Mouse (Mus musculus) frontal cortex, postnatal 14 days (tissue): ENCODE data around the gene Esrrg.

Experiments used
- DNase-seq, 2 experiments: peaks; one replicate each; pipeline ENCODE4 v3.0.0; 2022; ENCODE audit warnings: low spot score in 2 of 2

Esrrg gene

GRCm38 (mm10) chr1:187907871-187908270 is 299.3 kb downstream of the Esrrg start:
- no peak for DNase-seq

GRCm38 (mm10) chr1:187910718-187911117 is 302.1 kb downstream of the Esrrg start:
- peak in 1 of 2 experiments; percentile 10 for DNase-seq

- DNase-seq, result no peak
Observed at GRCm38 (mm10) chr1:187911201-187911600, 302.6 kb downstream of the Esrrg start.

GRCm38 (mm10) chr1:187918303-187918702 is 309.7 kb downstream of the Esrrg start:
- DNase-seq, result no peak

GRCm38 (mm10) chr1:187918939-187919338 is 310.3 kb downstream of the Esrrg start:
- no peak for DNase-seq

GRCm38 (mm10) chr1:187920156-187920777 is 311.7 kb downstream of the Esrrg start:
- DNase-seq, result no peak

- no peak for DNase-seq
Observed at GRCm38 (mm10) chr1:187931146-187931545, 322.6 kb downstream of the Esrrg start.

- no peak for DNase-seq
Observed at GRCm38 (mm10) chr1:187938652-187939051, 330.1 kb downstream of the Esrrg start.

GRCm38 (mm10) chr1:187939078-187939477 is 330.5 kb downstream of the Esrrg start:
- DNase-seq, result no peak

GRCm38 (mm10) chr1:187951506-187951905 is 342.9 kb downstream of the Esrrg start:
- DNase-seq, result no peak

- DNase-seq, result no peak
Observed at GRCm38 (mm10) chr1:187956702-187957101, 348.1 kb downstream of the Esrrg start.

- DNase-seq, result no peak
Observed at GRCm38 (mm10) chr1:187959192-187959591, 350.6 kb downstream of the Esrrg start.

GRCm38 (mm10) chr1:187961452-187961851 is 352.9 kb downstream of the Esrrg start:
- DNase-seq, result no peak

- DNase-seq, result no peak
Observed at GRCm38 (mm10) chr1:187964829-187965760, 356.5 kb downstream of the Esrrg start.

GRCm38 (mm10) chr1:187965921-187966320 is 357.3 kb downstream of the Esrrg start:
- DNase-seq, result no peak

GRCm38 (mm10) chr1:187968379-187968778 is 359.8 kb downstream of the Esrrg start:
- DNase-seq, result no peak

GRCm38 (mm10) chr1:187969491-187969890 is 360.9 kb downstream of the Esrrg start:
- DNase-seq, result no peak

- DNase-seq, result peak; percentile 13 to 53
Observed at GRCm38 (mm10) chr1:187974396-187974795, 365.8 kb downstream of the Esrrg start.

- DNase-seq, result no peak
Observed at GRCm38 (mm10) chr1:187975465-187976352, 367.1 kb downstream of the Esrrg start.

GRCm38 (mm10) chr1:187976353-187976730 is 367.8 kb downstream of the Esrrg start:
- no peak for DNase-seq

- no peak for DNase-seq
Observed at GRCm38 (mm10) chr1:187981028-187981427, 372.4 kb downstream of the Esrrg start.

GRCm38 (mm10) chr1:187983177-187983576 is 374.6 kb downstream of the Esrrg start:
- no peak for DNase-seq
